ENCODE assay signal across 23 mouse cellular contexts in the genomic region with DNA sequence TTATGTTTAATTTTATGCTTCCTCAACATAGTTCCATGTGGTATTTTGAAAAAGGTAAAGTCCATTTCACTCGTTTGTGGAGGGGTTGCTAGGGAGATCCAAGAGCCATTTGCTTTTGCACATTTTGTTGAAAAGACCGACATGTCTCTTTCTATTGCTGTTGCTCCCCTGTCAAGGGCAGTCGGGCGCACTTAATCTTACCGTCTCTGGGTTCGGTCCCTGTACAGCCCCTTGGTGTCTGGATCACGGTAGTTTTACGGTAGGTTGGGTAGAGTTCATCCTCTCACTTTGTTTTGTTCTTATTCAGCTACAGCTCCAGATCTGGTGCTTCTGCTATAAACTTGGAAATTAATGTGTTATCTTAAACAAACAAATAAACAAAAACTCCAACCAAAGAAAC.
"Had no signal": no experiment of that assay in that cellular context is flagged by ENCODE, and none has a peak within 500 bp of the region (broad histone marks: within the 10 kb centered on the region; RNA-seq: fewer than 3 reads in every experiment).

No protein-coding gene starts in this region.

- H3K27me3 ChIP-seq: heart, embryonic 12.5 days; hindbrain, embryonic 13.5 days; hindbrain, embryonic 15.5 days; kidney, embryonic 15.5 days; limb, embryonic 13.5 days; limb, embryonic 15.5 days had no signal

- H3K9ac ChIP-seq: heart, embryonic 12.5 days; hindbrain, embryonic 13.5 days; hindbrain, embryonic 15.5 days; kidney, embryonic 15.5 days; limb, embryonic 13.5 days; limb, embryonic 15.5 days had no signal

- H3K9me3 ChIP-seq: heart, embryonic 10.5 days; heart, embryonic 12.5 days; hindbrain, embryonic 13.5 days; hindbrain, embryonic 15.5 days; kidney, embryonic 15.5 days; limb, embryonic 13.5 days; limb, embryonic 15.5 days had no signal

- H3K4me3 ChIP-seq: heart, embryonic 10.5 days; heart, embryonic 12.5 days; hindbrain, embryonic 13.5 days; hindbrain, embryonic 15.5 days; kidney, embryonic 15.5 days; limb, embryonic 13.5 days; limb, embryonic 15.5 days had no signal

- ATAC-seq: hindbrain, postnatal 0 days; intestine, embryonic 16.5 days had no signal

- H3K36me3 ChIP-seq: heart, embryonic 10.5 days; heart, embryonic 12.5 days; hindbrain, embryonic 13.5 days; hindbrain, embryonic 15.5 days; kidney, embryonic 15.5 days; limb, embryonic 13.5 days; limb, embryonic 15.5 days had no signal

- H3K4me2 ChIP-seq: heart, embryonic 12.5 days; hindbrain, embryonic 13.5 days; hindbrain, embryonic 15.5 days; kidney, embryonic 15.5 days; limb, embryonic 13.5 days; limb, embryonic 15.5 days had no signal

- DNase-seq: gastrocnemius, postnatal 14 days; gastrocnemius, postnatal 36 days; heart, adult 18-20 months; heart, postnatal 10 days; heart, postnatal 36 days; kidney, adult 11 months; kidney, adult 2 months; kidney, adult 9 months; kidney, postnatal 14 days; kidney, postnatal 36 days; layer of hippocampus, adult 9-11 months; layer of hippocampus, postnatal 36 days; left cerebral cortex, postnatal 4 days had no signal

- H3K27ac ChIP-seq: heart, embryonic 10.5 days; hindbrain, embryonic 13.5 days; hindbrain, embryonic 15.5 days; hindbrain, postnatal 0 days; kidney, embryonic 15.5 days; kidney, postnatal 0 days; limb, embryonic 13.5 days; limb, embryonic 15.5 days had no signal
